Mouse (Mus musculus): ENCODE data around the gene Ppp1r3d.

GRCm38 (mm10) chr2:178414261-178415149 is at the start of gene Ppp1r3d, which contains the start of gene Fam217b:
- TF ChIP-seq CTCF (IDR thresholded peaks at IDR 0.05; ENCODE audit: extremely low read depth, insufficient read depth, low read length) (no peak), POLR2A (IDR thresholded peaks at IDR 0.05; ENCODE audit: extremely low read depth, insufficient read depth, low read length) (0 out of 2 replicates have a peak, but pooled peaks have one; percentile 37)

Data from cortical plate, adult 2 months (tissue).